Mouse (Mus musculus) lung, postnatal 0 days (tissue): ENCODE data around the gene Ifitm2.

ENCODE experiments used
- CTCF ChIP-seq: IDR thresholded peaks from 2 replicates; pipeline ENCODE4 v1.5.1; 2016; ENCODE audit warnings: antibody characterized with exemption, mild to moderate bottlenecking
- EP300 ChIP-seq: IDR thresholded peaks from 2 replicates; pipeline ENCODE4 v1.6.1; 2016; ENCODE audit warnings: antibody characterized with exemption, mild to moderate bottlenecking, control low read depth

DNA sequence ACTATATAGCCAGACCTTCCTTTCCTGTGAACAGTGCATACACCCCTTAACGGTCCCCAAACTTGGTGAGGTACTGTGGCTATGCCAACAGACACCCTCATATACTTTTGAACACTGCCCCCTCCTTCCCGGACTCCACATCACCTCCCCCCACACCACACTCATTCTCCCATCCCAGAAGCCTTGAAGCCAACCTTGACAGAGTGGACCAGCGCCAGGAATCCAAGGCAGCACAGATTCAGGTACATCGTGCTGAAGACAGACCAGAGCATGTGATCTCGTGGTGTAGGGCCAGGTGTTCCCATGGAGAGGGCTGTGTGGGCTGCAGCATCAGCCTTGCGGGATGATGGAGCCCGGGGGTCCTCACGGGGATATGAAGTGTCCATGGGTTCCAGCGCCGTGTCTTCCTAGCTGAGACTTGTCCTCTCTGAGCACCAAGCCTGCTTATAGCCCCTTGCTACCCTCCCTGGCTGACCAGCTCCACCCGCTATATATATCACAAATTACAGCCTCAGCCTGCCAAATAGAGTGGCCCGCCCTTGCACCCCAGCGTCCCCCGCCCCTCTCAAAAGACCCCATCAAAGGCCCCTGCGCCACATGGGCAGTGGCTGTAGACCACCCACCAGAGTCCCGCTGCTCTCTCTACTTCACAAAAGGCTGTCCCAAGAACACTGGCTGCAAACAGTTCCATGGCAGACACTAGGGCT is 5.8 kb downstream of the Ifitm2 start, which contains the start of gene Ifitm5:
- TF ChIP-seq CTCF: no peak
- no peak for TF ChIP-seq EP300
